Mouse (Mus musculus) MEL (cell line): ENCODE measurements around the gene Fap.

Experiments used
- CHD2 ChIP-seq: IDR thresholded peaks from 2 replicates; pipeline ENCODE4 v1.6.1; 2011; ENCODE audit warnings: low read length, improper control_type of control experiment
- CTCF ChIP-seq, 3 experiments: IDR thresholded peaks in 2 of 3; conservative IDR thresholded peaks in 1 of 3; 2 replicates each; pipeline ENCODE4 v1.5.1; 2011 to 2012; ENCODE audit warnings: low read length in 3 of 3, low read depth in 2 of 3, mild to moderate bottlenecking in 2 of 3, improper control_type of control experiment in 1 of 3, inconsistent platforms in 1 of 3, mixed read lengths in 1 of 3, moderate library complexity in 1 of 3; ENCODE audit not compliant: control insufficient read depth in 1 of 3, insufficient read depth in 1 of 3, poor library complexity in 1 of 3, severe bottlenecking in 1 of 3
- ETS1 ChIP-seq: IDR thresholded peaks from 2 replicates; pipeline ENCODE4 v1.6.1; 2012; ENCODE audit warnings: low read depth, mild to moderate bottlenecking, inconsistent platforms, low read length, improper control_type of control experiment, moderate library complexity
- JUND ChIP-seq: IDR thresholded peaks from 2 replicates; pipeline ENCODE4 v1.6.1; 2011; ENCODE audit warnings: low read depth, mild to moderate bottlenecking, improper control_type of control experiment, low read length
- POLR2A ChIP-seq, 2 experiments: IDR thresholded peaks; 2 replicates each; pipeline ENCODE4 v1.6.1; 2011 to 2012; ENCODE audit warnings: low read length in 2 of 2, mild to moderate bottlenecking in 2 of 2, control low read depth in 1 of 2, improper control_type of control experiment in 1 of 2, low read depth in 1 of 2, moderate library complexity in 1 of 2; ENCODE audit not compliant: control insufficient read depth in 1 of 2, insufficient read depth in 1 of 2, poor library complexity in 1 of 2
- TBP ChIP-seq: IDR thresholded peaks from 2 replicates; pipeline ENCODE4 v1.8.0; 2011; ENCODE audit warnings: low read depth, low read length, improper control_type of control experiment
- TCF12 ChIP-seq: IDR thresholded peaks from 2 replicates; pipeline ENCODE4 v1.6.1; 2014; ENCODE audit warnings: low read depth, mild to moderate bottlenecking, inconsistent platforms, low read length, improper control_type of control experiment, moderate library complexity
- USF1 ChIP-seq: IDR thresholded peaks from 2 replicates; pipeline ENCODE4 v1.6.1; 2014; ENCODE audit warnings: low read depth, mild to moderate bottlenecking, inconsistent platforms, low read length, improper control_type of control experiment, moderate library complexity
- USF2 ChIP-seq, 2 experiments: IDR thresholded peaks; 2 replicates each; pipeline ENCODE4 v1.6.1; 2011 to 2012; ENCODE audit warnings: improper control_type of control experiment in 2 of 2, low read length in 2 of 2, borderline replicate concordance in 1 of 2, inconsistent platforms in 1 of 2, low read depth in 1 of 2, mild to moderate bottlenecking in 1 of 2; ENCODE audit not compliant: insufficient read depth in 1 of 2
- ZKSCAN1 ChIP-seq: IDR thresholded peaks from 2 replicates; pipeline ENCODE4 v1.6.1; 2012; ENCODE audit warnings: low read depth, mild to moderate bottlenecking, inconsistent platforms, low read length, improper control_type of control experiment, moderate library complexity
- ZNF384 ChIP-seq: IDR thresholded peaks from 2 replicates; pipeline ENCODE4 v1.6.1; 2012; ENCODE audit warnings: low read depth, mild to moderate bottlenecking, inconsistent platforms, low read length, improper control_type of control experiment

DNA sequence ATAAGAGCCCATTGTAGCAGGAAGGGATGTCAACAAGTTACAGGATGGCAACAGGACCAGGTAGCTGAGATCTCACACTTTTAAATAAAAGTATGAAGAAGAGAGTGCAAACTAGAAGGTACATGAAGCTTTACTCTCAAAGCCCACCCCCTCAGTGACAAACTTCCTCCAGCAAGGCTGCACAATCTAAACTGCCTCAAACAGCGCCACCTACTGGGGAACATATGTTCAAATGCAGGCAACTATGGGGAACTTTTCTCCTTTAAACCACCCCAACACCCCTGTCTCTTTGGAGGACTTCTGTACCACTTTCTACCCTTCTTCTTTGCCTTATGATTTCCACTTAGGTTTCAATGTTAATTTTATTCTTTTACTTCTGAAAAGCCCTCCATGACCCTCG, 16.5 kb downstream of the Fap start:
- TF ChIP-seq TCF12 (no peak), ZNF384 (no peak), POLR2A (IDR thresholded peaks at IDR 0.05; ENCODE audit: control insufficient read depth in 1 of 2, insufficient read depth in 1 of 2, low read depth in 1 of 2, low read length in 2 of 2, poor library complexity in 1 of 2) (no peak), CTCF (IDR thresholded peaks at IDR 0.05 in 2 of 3, conservative IDR thresholded peaks at IDR 0.05 in 1 of 3; ENCODE audit: control insufficient read depth in 1 of 3, insufficient read depth in 1 of 3, low read depth in 2 of 3, low read length in 3 of 3, poor library complexity in 1 of 3, severe bottlenecking in 1 of 3) (peak; percentile 52 to 62 (median 55)), JUND (no peak), CHD2 (no peak), ZKSCAN1 (no peak), ETS1 (no peak), USF1 (no peak), TBP (no peak), USF2 (IDR thresholded peaks at IDR 0.05; ENCODE audit: borderline replicate concordance in 1 of 2, insufficient read depth in 1 of 2, low read depth in 1 of 2, low read length in 2 of 2) (no peak)
